Mouse (Mus musculus) cerebellum, adult 2 months (tissue): ENCODE data around the gene Gm21764.
"Not testable (repeated sequence)": the region's sequence is repeated elsewhere in the genome, so short reads cannot be mapped to it uniquely, and the experiment has no call there.

Experiments
- CTCF ChIP-seq: fragments of 200-500 bp; IDR thresholded peaks from 2 replicates; pipeline ENCODE4 v1.5.1; 2011; ENCODE audit warnings: low read depth, mild to moderate bottlenecking, control low read depth, low read length, moderate library complexity, borderline replicate concordance; ENCODE audit not compliant: insufficient read depth
- POLR2A ChIP-seq: fragments of 200-500 bp; IDR thresholded peaks from 2 replicates; pipeline ENCODE4 v1.6.1; 2011; ENCODE audit warnings: low read length, control low read depth, borderline replicate concordance; ENCODE audit not compliant: insufficient read depth

GRCm38 (mm10) chrY:18088816-18089215 lies 27.2 kb upstream of the Gm21764 start, which contains the start of gene Ssty1:
- TF ChIP-seq CTCF, POLR2A: not testable (repeated sequence)
